Mouse (Mus musculus): ENCODE measurements around the gene Lars2.

The Lars2 gene

GRCm38 (mm10) chr9:123394856-123395255 is 28.1 kb downstream of the Lars2 start:
- no peak for DNase-seq

- DNase-seq = no peak
Measured at GRCm38 (mm10) chr9:123397701-123398100, 31.0 kb downstream of the Lars2 start.

DNA sequence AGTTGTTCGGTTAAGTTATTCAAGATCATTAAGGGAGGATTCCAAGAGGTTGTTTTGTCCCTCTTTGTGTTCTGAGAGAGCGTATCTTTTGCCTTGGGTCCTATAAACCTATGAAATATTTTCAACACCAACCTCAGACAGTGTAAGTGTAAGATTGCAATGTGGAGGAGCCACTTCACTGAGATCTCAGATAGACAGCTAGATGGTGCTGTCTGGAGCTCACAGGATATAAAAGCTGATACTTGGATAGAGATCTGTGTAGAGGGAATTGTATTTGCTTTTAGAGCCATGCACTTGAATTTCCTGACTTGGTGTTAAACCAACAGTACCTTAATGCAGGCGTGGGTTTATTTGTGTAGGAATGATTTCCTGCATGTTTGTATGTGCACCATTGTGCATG is 35.5 kb downstream of the Lars2 start:
- DNase-seq = no peak

DNA sequence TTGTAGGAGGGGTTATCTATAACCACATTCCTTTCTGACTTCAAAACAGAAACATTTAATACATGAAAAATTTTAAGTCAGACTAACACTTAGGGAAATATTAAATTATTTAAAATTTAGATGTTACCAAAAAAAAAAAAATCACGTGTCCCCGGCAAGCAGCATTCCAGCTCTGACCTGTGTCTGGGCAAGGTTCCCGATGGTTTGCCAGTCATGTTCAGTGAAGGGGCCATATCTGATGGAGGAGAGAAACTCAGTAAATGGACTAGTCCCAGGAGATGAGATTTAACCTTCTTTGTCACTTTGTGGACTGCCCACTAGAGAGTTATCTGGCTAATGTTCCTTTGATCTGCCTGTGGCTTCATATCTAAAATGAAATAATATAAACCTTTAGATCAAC is 36.3 kb downstream of the Lars2 start:
- DNase-seq = peak; percentile 71 to 72

DNA sequence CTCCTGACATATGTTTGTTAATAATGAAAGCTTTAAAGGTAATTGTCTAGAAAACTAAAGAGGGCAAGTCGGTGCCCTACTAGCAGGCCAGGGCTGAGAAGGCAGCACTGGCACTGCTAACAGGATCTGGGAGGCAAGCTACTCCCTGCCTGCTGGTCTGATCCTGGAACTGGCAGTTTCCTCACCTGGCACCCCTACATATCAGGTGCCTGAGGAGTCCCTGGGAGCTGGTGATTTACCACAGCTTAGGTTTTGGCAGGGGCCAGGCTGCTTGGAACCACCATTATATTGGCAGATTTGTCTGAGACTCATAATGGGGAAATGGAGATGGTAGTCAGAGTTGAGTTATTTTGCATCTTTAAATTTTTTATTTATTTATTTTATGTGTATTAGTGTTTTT is 38.5 kb downstream of the Lars2 start:
- DNase-seq = peak in 1 of 2 experiments; percentile 42

GRCm38 (mm10) chr9:123408771-123409170 is 42.0 kb downstream of the Lars2 start:
- no peak for DNase-seq

DNA sequence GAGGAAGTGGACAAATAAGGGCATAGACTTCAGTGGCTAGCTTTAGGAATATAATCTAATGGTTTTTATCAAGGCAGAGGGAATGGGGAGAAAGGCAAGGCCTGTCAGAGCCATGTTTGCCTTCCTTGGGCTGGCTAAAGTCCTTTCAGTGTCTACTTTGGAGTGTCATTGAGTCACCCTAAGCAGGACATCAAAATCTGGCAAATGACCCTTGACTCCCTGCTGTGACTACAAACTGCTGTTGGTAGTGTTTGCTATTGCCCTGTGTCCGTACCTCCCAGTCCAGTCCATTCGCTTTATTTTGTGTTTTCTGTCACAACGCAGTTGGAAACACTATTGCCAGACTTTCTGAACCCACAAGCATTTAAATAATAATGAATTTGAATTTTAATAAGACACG is 63.1 kb downstream of the Lars2 start:
- DNase-seq = peak in 1 of 2 experiments; percentile 18

- no peak for DNase-seq
Measured at GRCm38 (mm10) chr9:123430973-123431372, 64.2 kb downstream of the Lars2 start.

- peak in 1 of 2 experiments; percentile 27 for DNase-seq
Measured at GRCm38 (mm10) chr9:123438223-123438622, 71.5 kb downstream of the Lars2 start.

GRCm38 (mm10) chr9:123440230-123441058 is 73.7 kb downstream of the Lars2 start:
- no peak for DNase-seq

- DNase-seq = peak in 1 of 2 experiments; percentile 69
Measured at GRCm38 (mm10) chr9:123447101-123447500, 80.4 kb downstream of the Lars2 start.

DNA sequence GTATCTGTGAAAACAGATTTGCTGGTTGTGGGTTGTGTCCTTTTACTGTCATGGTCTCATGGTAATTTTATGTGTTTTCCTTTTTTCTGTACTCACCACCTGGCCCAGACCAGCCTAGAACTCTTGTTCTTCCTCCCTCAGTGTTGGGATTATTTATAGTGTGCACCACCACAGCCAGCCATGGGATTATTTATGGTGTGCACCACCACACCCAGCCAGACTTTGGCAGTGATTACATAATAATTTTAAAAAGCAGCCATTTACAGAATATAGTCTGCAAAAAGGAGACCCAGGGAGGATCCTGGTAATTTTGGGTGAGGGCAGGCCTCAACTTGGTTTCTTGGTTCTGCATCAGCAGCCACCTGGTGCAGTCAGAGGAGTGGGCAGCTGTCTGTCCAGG is 81.9 kb downstream of the Lars2 start:
- no peak for DNase-seq

- DNase-seq = peak; percentile 79
Measured at GRCm38 (mm10) chr9:123450174-123450573, 83.4 kb downstream of the Lars2 start.

GRCm38 (mm10) chr9:123451772-123452171 is 85.0 kb downstream of the Lars2 start:
- DNase-seq = no peak

DNA sequence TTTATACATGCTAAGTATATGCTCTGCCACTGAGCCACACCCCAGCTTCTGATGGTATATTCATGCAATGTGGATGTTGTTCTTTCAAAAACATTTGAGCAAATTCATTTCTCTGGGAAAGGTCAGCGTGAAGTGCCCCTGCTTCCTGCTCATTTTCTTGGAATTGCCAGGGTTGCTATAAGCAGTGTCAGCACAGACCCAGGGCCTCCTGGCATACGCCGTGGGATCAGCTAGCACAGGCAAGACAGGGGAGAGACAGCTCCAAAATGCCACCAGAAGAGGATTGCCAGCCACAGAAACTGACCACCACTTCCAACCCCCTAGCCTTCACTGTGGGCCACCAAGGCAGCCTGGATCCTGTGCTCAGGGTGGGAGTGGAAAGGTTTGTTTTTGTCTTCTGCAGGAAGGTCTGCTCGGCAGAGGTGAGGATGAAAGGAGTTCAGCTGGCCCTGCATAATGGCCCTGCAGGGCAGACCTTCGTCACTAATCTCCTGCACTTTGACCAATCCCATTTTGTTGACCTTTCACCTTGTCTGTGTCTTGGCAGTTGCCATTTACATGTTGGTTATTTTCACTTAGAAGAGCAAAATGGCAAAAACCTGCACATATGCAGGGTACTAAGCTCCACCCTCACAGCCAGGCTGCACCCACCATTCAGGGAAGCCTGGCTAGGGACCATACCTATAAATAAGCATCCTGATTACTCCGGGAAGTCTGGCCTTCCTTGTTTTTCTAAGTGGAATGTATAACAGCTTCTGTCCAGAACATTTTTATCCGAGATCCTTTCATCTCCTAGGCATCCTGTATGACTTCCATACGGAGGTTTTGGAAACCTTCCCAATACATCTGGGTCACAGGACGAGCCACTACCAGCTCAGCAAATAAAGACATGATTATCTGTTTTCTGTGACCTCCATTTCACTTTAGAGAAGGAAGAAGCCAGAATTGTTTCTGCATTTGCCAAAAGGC is 90.2 kb downstream of the Lars2 start:
- DNase-seq = no peak

- DNase-seq = peak; percentile 40 to 51
Measured at GRCm38 (mm10) chr9:123457603-123458002, 90.9 kb downstream of the Lars2 start.

DNA sequence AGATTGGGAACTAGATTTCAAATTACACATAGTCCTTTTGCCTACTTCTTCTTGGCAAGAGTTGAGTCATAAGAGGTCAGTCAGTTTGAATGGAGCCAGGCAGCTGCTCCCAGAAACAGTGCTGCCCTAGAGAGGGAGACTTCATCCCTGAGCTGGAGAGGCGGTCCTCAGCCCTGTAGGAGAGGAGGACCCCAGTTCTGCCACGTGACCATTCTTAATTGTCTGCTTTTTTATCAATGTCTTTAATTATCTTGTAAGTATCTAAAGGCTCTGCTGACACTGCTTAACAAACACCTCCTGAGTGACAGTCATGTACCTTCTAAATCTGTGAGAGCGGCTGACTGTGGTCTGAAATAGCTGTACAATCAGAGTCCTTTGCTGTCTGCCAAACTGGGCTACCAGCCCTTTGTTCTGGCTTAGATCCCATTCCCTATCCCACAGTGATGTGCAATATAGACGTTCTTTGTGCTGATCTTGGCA is 100.5 kb downstream of the Lars2 start:
- peak; percentile 22 to 47 for DNase-seq

- no peak for DNase-seq
Measured at GRCm38 (mm10) chr9:123468406-123469085, 101.8 kb downstream of the Lars2 start.

- DNase-seq = no peak
Measured at GRCm38 (mm10) chr9:123469087-123469486, 102.4 kb downstream of the Lars2 start.

GRCm38 (mm10) chr9:123473377-123473776 is 106.7 kb downstream of the Lars2 start:
- DNase-seq = no peak

- no peak for DNase-seq
Measured at GRCm38 (mm10) chr9:123475569-123475968, 108.8 kb downstream of the Lars2 start.

GRCm38 (mm10) chr9:123478031-123478585 is 111.4 kb downstream of the Lars2 start:
- DNase-seq = peak; percentile 16 to 73
